Mouse (Mus musculus): ENCODE measurements around the gene Slc22a7. TPM values are rescaled to one million over a fixed set of nuclear protein-coding genes. Genes with fewer than 3 reads are reported as not detected.

The Slc22a7 gene
- polyA plus RNA-seq, 1 experiment from 2014 or later: not detected

DNA sequence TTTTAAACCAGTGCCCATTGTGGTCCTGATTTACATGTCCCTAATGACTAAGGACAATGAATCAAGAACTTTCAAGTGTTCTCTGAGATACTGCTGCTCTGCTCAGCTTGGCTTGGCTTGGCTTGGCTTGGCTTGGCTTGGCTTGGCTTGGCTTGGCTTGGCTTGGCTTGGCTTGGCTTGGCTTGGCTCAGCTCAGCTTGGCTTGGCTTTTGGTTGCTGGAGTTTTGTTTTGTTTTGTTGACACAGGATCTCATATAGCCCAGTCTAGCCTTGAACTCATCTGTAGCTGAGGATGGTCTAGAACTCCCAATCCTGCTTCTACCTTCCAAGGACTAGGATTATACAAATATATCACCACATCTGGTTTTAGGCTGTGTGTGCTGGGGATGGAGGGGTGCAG, 11.8 kb downstream of the Slc22a7 start:
- TF ChIP-seq CTCF (IDR thresholded peaks at IDR 0.05; ENCODE audit: low read depth): no peak
- Histone ChIP-seq H3K4me1 (replicated peaks; ENCODE audit: control insufficient read depth, insufficient read depth, low read length) (no peaks in the 10 kb centered on the region), H3K27ac (ENCODE audit: low read depth, low read length) (no peak overlapping the region), H3K9me3 (ENCODE audit: control insufficient read depth) (no peaks in the 10 kb centered on the region), H3K36me3 (ENCODE audit: control insufficient read depth, insufficient read depth) (no peaks in the 10 kb centered on the region), H3K4me3 (ENCODE audit: low read depth, low read length) (no peak overlapping the region), H3K4me2 (replicated peaks; ENCODE audit: low read depth) (no peak overlapping the region), H3K27me3 (replicated peaks; ENCODE audit: control insufficient read depth, insufficient read depth, low read length) (no peaks in the 10 kb centered on the region; the same call in 1 of the 2 replicates), H3K9ac (ENCODE audit: low read depth, low read length) (no peak overlapping the region)
- no peak for ATAC-seq

GRCm38 (mm10) chr17:46419717-46420116, 18.5 kb downstream of the Slc22a7 start:
- Histone ChIP-seq H3K27ac (ENCODE audit: low read depth, low read length) (no peak overlapping the region), H3K4me2 (replicated peaks; ENCODE audit: low read depth) (no peak overlapping the region), H3K4me1 (replicated peaks; ENCODE audit: control insufficient read depth, insufficient read depth, low read length) (no peaks in the 10 kb centered on the region), H3K36me3 (ENCODE audit: control insufficient read depth, insufficient read depth) (no peaks in the 10 kb centered on the region), H3K9ac (ENCODE audit: low read depth, low read length) (no peak overlapping the region), H3K9me3 (ENCODE audit: control insufficient read depth) (no peaks in the 10 kb centered on the region), H3K4me3 (ENCODE audit: low read depth, low read length) (no peak overlapping the region), H3K27me3 (replicated peaks; ENCODE audit: control insufficient read depth, insufficient read depth, low read length) (no peaks in the 10 kb centered on the region)
- TF ChIP-seq CTCF (IDR thresholded peaks at IDR 0.05; ENCODE audit: low read depth): 0 out of 2 replicates have a peak, but pooled peaks have one; percentile 13
- ATAC-seq: no peak

GRCm38 (mm10) chr17:46418628-46419027, 19.6 kb downstream of the Slc22a7 start:
- no peaks in the 10 kb centered on the region for H3K27me3 ChIP-seq (replicated peaks; ENCODE audit: control insufficient read depth, insufficient read depth, low read length)
- no peak overlapping the region for H3K4me3 ChIP-seq (ENCODE audit: low read depth, low read length)
- H3K36me3 ChIP-seq (ENCODE audit: control insufficient read depth, insufficient read depth): peaks cover 7% of the 10 kb centered on the region; the same call in 1 of the 2 replicates
- H3K27ac ChIP-seq (ENCODE audit: low read depth, low read length): no peak overlapping the region
- H3K4me2 ChIP-seq (replicated peaks; ENCODE audit: low read depth): no peak overlapping the region
- no peaks in the 10 kb centered on the region for H3K4me1 ChIP-seq (replicated peaks; ENCODE audit: control insufficient read depth, insufficient read depth, low read length)
- H3K9ac ChIP-seq (ENCODE audit: low read depth, low read length): no peak overlapping the region
- no peak for ATAC-seq
- H3K9me3 ChIP-seq (ENCODE audit: control insufficient read depth): no peaks in the 10 kb centered on the region
- WGBS: 78% methylated on average over 5 of the region's 5 CpGs
- TF ChIP-seq CTCF (IDR thresholded peaks at IDR 0.05; ENCODE audit: low read depth): no peak

DNA sequence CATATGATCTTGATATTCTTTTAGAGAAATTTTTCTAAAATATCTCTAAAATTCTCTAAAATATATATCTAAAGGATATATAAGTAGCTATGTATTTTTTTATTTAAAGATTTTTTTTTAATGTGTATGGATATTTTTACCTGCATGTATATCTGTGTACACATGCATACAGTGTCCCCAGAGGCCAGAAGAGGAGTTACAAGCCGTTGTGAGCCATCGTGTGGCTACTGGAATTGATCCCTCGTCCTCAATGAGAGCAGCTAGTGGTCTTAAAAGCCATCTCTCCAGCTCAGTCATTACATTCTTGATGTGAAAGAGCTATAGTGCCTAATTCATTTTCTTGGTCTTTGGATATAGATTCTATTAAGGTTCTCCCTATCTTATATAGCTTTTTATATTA, 29.8 kb downstream of the Slc22a7 start:
- Histone ChIP-seq H3K9me3 (ENCODE audit: control insufficient read depth) (no peaks in the 10 kb centered on the region), H3K27me3 (replicated peaks; ENCODE audit: control insufficient read depth, insufficient read depth, low read length) (no peaks in the 10 kb centered on the region), H3K27ac (ENCODE audit: low read depth, low read length) (no peak overlapping the region), H3K9ac (ENCODE audit: low read depth, low read length) (no peak overlapping the region), H3K36me3 (ENCODE audit: control insufficient read depth, insufficient read depth) (peaks cover 38% of the 10 kb centered on the region), H3K4me1 (replicated peaks; ENCODE audit: control insufficient read depth, insufficient read depth, low read length) (no peaks in the 10 kb centered on the region), H3K4me2 (replicated peaks; ENCODE audit: low read depth) (no peak overlapping the region), H3K4me3 (ENCODE audit: low read depth, low read length) (no peak overlapping the region)
- TF ChIP-seq CTCF (IDR thresholded peaks at IDR 0.05; ENCODE audit: low read depth): peak; percentile 63
- WGBS: 35% methylated on average over 3 of the region's 3 CpGs
- ATAC-seq: no peak

DNA sequence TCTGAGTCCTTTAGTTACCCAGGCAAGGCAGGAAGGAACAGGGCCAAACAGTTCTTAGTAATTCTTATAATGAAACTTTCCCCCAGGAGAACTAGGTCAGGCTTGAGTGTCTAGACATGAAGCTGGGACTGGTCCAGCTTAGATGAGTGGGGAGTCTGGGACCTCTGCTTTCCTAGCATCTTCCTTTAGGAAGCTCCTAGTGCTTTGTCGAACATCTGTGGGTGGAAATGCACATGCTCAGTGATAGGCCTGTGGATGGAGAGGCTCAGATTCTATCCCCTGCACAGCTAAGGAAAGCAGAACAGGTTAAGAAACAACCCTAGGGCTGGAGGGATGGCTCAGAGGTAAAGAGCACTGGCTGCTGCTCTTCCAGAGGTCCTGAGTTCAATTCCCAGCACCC, 43.6 kb downstream of the Slc22a7 start:
- H3K27ac ChIP-seq (ENCODE audit: low read depth, low read length): no peak overlapping the region
- no peak overlapping the region for H3K4me3 ChIP-seq (ENCODE audit: low read depth, low read length)
- no peak overlapping the region for H3K9ac ChIP-seq (ENCODE audit: low read depth, low read length)
- no peak overlapping the region for H3K4me2 ChIP-seq (replicated peaks; ENCODE audit: low read depth)
- ATAC-seq: no peak
- TF ChIP-seq CTCF (IDR thresholded peaks at IDR 0.05; ENCODE audit: low read depth): no peak
- no peaks in the 10 kb centered on the region for H3K27me3 ChIP-seq (replicated peaks; ENCODE audit: control insufficient read depth, insufficient read depth, low read length)
- H3K4me1 ChIP-seq (replicated peaks; ENCODE audit: control insufficient read depth, insufficient read depth, low read length): no peaks in the 10 kb centered on the region
- no peaks in the 10 kb centered on the region for H3K9me3 ChIP-seq (ENCODE audit: control insufficient read depth)
- peaks cover 23% of the 10 kb centered on the region for H3K36me3 ChIP-seq (ENCODE audit: control insufficient read depth, insufficient read depth)
- WGBS: 70% methylated on average over 1 of the region's 1 CpGs

DNA sequence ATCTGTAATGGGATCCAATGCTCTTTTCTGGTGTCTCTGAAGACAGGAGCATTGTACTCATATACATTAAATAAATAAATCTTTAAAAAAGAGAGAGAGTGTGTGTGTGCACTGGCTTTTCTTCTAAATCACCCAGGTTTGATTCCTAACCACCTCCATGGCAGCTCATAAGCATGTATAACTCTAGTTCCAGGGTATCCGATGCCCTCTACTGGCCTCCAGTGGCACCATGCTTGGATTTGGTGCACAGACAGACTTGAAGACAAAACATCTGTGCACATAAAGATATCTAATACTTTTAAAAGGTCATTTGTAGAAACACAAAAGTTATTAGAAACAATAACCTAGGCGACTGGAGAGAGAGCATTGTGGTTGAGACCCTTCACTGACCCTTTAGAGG, 45.2 kb downstream of the Slc22a7 start:
- 54% methylated on average over 2 of the region's 2 CpGs for WGBS
- no peak overlapping the region for H3K9ac ChIP-seq (ENCODE audit: low read depth, low read length)
- TF ChIP-seq CTCF (IDR thresholded peaks at IDR 0.05; ENCODE audit: low read depth): peak; percentile 81
- H3K36me3 ChIP-seq (ENCODE audit: control insufficient read depth, insufficient read depth): peaks cover 18% of the 10 kb centered on the region
- H3K27me3 ChIP-seq (replicated peaks; ENCODE audit: control insufficient read depth, insufficient read depth, low read length): no peaks in the 10 kb centered on the region
- no peak overlapping the region for H3K4me3 ChIP-seq (ENCODE audit: low read depth, low read length)
- no peak overlapping the region for H3K4me2 ChIP-seq (replicated peaks; ENCODE audit: low read depth)
- ATAC-seq: no peak
- no peak overlapping the region for H3K27ac ChIP-seq (ENCODE audit: low read depth, low read length)
- no peaks in the 10 kb centered on the region for H3K9me3 ChIP-seq (ENCODE audit: control insufficient read depth)
- no peaks in the 10 kb centered on the region for H3K4me1 ChIP-seq (replicated peaks; ENCODE audit: control insufficient read depth, insufficient read depth, low read length)

- no peak overlapping the region for H3K4me3 ChIP-seq (ENCODE audit: low read depth, low read length)
- H3K9me3 ChIP-seq (ENCODE audit: control insufficient read depth): no peaks in the 10 kb centered on the region
- ATAC-seq: no peak
- H3K36me3 ChIP-seq (ENCODE audit: control insufficient read depth, insufficient read depth): peaks cover 6% of the 10 kb centered on the region
- H3K27ac ChIP-seq (ENCODE audit: low read depth, low read length): no peak overlapping the region
- H3K9ac ChIP-seq (ENCODE audit: low read depth, low read length): no peak overlapping the region
- no peak overlapping the region for H3K4me2 ChIP-seq (replicated peaks; ENCODE audit: low read depth)
- H3K4me1 ChIP-seq (replicated peaks; ENCODE audit: control insufficient read depth, insufficient read depth, low read length): no peaks in the 10 kb centered on the region
- TF ChIP-seq CTCF (IDR thresholded peaks at IDR 0.05; ENCODE audit: low read depth): no peak
- WGBS: 92% methylated on average over 3 of the region's 3 CpGs
- no peaks in the 10 kb centered on the region for H3K27me3 ChIP-seq (replicated peaks; ENCODE audit: control insufficient read depth, insufficient read depth, low read length)
Measured at GRCm38 (mm10) chr17:46388200-46388599, 50.1 kb downstream of the Slc22a7 start.
